Mouse (Mus musculus) thymus, adult 18-20 months (tissue): Measurements from ENCODE around the gene Gm35549.
"Not testable (repeated sequence)": the region's sequence is repeated elsewhere in the genome, so short reads cannot be mapped to it uniquely, and the experiment has no call there.

Experiments
- DNase-seq, 2 experiments: peaks; one replicate each; pipeline ENCODE4 v3.0.0; 2022; ENCODE audit warnings: mixed read lengths in 2 of 2

Gm35549 gene

GRCm38 (mm10) chr9:122843760-122844159 lies at the start of gene Gm35549:
Gene Gm35549 (minus strand): TSS chr9:122844035.
- DNase-seq: no peak

GRCm38 (mm10) chr9:122886372-122887179 lies 42.7 kb upstream of the Gm35549 start:
- DNase-seq: peak; percentile 38 to 55

DNA sequence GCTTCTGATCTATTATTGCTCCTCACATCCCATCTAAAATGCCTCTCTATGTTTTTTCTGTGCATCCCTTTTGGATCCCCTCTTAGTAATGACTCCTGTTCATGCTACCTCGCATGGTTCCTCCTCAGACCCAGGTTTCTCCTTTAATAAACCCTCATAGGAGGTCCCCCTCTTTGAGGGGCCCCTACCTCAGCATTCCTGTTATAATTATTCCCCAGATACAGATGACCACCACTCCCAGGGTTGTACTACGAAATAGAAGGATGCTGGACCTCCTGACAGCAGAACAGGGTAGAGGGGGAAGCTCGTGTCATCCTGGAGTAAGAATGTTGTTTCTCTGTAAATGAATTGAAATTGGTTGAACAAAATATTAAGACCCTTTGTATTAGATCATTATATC lies 41.5 kb upstream of the Gm35549 start, which contains the start of gene Zkscan7:
TSS of gene Zkscan7 (plus strand) at position 301 of the 400 bp plus-strand sequence.
- no peak for DNase-seq

- no peak for DNase-seq
Observed at GRCm38 (mm10) chr9:122875145-122875544, 31.3 kb upstream of the Gm35549 start.

DNA sequence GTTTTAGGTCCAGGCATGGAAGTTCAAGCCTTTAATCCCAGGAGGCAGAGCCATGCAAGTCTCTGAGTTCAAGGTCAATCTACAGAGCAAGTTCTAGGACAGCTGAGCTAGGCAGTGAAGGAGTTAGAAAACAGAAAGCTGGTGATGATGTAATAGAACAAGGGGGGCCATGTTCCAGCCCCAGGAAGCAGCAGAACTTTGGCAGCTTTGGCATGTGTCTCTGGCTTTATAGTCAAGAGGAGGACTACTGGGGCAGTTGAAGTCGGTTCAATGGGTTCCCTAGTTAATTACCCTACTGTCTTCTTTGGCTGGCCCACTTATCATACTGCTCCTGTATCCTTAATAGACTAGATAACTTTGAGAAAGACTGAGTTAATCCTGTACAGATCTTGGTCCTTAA lies 30.8 kb upstream of the Gm35549 start:
- DNase-seq: no peak

DNA sequence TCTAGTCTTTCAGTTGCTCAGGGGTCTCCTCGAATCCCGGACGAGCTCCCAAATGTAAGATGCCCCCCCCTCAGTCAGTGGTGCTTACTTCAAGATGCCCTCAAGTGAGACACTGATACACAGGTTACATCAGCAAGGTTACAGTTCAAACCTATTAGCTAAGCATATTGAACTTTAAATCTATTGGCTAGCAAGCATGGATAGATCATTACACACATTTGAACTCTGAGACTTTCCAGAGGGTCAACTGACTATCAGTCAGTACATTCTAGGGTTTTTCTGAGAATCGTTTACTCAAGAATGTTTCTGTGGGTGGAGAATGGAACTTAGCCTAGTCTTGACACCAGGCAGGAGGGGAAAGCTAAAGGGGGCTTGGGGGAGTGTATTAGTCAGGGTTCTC lies 28.8 kb upstream of the Gm35549 start:
- no peak for DNase-seq

- no peak for DNase-seq
Observed at GRCm38 (mm10) chr9:122866192-122866591, 22.4 kb upstream of the Gm35549 start.

DNA sequence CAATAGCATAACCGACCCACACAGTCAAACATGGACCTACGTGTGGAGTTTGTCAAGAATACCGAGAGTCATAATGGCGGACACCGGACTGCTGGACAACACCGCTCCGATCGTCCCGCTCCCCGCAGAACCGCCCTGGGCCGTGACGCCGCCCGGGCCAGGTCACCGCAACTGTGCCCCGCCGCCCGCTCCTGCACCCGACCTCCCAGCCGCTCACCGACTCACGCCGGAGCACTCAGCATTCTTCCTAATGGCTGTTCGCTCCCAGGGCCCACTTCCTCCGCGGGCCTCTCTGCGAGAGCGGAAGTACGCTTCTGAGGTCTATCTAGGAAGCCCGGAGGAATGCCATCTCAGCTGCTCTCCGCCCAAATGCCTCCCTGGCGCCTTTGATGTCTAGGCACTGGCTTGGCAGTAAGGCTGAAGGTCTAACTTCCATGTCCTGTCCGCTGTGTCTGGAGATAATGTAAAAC lies 21.9 kb upstream of the Gm35549 start, which contains the start of gene Zfp445:
TSS of gene Zfp445 (minus strand) at position 310 of the 470 bp plus-strand sequence.
- peak; percentile 72 to 79 for DNase-seq

DNA sequence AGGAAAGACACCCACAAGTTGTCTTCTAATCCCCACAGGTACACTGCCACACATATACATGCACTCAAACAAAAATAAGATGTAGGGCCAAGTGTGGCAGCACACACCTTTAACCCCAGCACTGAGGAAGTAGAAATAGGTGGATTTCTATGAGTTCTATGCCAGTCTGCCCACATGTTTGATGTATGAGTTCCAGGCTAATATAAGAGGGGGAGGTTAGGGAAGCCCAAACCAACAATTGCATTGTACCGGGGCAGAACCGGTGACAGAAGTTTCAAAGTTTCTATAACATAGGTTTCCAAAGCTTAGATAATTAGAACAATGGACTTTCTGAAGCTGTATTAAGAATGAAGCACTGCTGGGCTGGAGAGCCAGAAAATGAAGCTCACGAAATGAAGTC lies 21.0 kb upstream of the Gm35549 start:
- DNase-seq: no peak

- no peak for DNase-seq
Observed at GRCm38 (mm10) chr9:122863731-122864130, 19.9 kb upstream of the Gm35549 start.

DNA sequence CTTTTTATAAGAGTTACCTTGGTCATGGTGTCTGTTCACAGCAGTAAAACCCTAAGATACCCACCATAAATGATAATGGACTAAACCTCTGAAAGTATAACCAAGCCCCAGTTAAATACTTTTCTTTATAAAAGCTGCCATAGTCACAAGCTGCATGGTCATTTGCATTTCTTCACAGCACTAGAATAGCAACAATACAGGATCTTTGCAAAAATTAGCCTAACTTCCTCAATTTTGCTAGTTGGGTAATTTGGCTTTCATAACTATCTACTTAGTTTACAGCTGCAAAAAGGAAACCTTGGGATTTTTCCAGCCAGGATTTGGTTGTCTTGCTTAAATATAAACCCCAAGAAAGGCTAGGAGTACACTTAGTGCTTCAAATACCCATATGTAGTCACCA lies 16.9 kb upstream of the Gm35549 start:
- no peak for DNase-seq

GRCm38 (mm10) chr9:122856716-122857115 lies 12.9 kb upstream of the Gm35549 start:
- no peak for DNase-seq

- DNase-seq: no peak
Observed at GRCm38 (mm10) chr9:122855617-122856016, 11.8 kb upstream of the Gm35549 start.

DNA sequence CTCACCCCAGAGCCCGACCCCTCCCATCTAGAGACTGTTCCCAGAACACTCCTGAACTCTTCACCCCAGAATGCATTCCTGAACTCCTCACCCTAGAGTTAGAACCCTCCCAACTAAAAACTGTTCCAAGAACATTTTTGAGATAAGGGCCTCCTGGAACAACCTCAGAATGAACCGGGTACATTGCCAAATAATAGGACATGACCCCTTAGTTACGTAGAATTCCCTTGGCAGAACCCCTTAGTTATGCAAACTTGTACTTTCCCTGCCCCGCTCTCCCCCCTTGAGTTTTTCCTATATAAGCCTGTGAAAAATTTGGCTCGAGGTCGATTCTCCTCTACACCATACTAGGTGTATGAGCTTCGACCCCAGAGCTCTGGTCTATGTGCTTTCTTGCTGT lies 11.3 kb upstream of the Gm35549 start:
- not testable (repeated sequence) for DNase-seq

DNA sequence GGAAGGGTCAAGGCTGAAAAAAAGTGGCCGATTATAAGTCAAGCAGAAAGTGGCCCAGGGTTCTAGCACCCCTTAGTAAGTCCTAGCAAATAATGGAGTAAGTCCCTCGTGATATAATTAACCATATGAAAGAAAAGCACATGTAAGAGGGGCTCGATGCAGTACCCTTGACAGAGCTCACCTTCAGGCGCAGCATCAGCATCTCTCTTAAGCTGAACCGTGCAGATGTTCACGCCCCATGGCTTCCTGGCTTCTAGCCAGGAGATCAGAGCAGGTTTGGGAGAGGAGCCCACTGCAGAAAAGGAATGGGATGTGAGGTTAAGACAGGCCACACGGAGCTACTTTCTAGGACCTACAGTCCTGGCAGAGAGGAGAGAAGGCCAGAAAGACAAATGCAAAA lies 10.7 kb upstream of the Gm35549 start:
- no peak for DNase-seq

DNA sequence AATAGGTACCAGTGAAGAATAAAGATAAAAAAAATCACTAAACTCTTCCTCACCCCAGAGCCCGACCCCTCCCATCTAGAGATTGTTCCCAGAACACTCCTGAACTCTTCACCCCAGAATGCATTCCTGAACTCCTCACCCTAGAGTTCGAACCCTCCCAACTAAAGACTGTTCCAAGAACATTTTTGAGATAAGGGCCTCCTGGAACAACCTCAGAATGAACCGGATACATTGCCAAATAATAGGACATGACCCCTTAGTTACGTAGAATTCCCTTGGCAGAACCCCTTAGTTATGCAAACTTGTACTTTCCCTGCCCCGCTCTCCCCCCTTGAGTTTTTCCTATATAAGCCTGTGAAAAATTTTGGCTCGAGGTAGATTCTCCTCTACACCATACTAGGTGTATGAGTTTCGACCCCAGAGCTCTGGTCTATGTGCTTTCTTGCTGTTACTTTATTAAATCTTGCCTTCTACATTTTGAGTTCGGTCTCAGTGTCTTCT lies 4.0 kb upstream of the Gm35549 start:
- DNase-seq: not testable (repeated sequence)

- DNase-seq: no peak
Observed at GRCm38 (mm10) chr9:122846156-122846555, 2.3 kb upstream of the Gm35549 start.

DNA sequence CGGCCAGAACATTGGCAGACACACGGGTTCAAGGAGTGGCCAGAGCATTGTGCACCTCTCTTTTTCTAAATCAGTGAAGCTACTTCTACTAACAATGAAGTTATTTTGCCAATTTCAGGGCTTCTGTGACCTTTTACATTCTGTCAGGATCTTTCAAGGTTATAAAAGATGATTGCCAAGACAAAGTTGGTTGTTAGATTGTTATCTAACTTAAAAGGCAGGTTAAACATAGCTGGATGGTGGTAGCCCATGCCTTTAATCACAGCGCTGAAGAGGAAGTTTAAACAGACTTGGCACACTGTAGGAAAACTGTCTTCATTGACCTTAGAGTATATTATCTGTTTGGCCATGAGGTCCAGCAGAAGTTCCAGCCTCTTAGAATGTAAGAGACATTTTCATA lies 1.8 kb upstream of the Gm35549 start:
- no peak for DNase-seq

DNA sequence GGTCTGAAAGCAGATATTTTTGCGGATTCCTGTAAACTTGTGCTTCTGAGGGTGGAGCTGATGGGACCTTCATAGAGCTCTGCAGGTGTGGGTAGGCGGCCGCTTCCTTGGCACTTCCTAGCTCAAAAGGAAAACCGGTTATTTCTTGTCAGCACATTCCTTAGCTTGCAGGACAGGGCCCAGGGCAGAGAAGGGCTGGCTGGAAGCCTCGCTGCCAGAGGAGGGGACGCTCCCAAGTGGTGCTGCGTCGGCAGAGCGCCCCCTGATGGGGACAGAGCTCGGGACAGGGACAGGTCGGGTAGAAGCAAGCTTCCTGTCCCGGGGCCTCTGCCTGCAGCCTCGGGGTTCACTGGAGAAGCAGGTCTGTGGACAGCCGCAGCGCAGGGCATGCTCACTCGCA lies 6.2 kb downstream of the Gm35549 start:
- DNase-seq: no peak

- DNase-seq: no peak
Observed at GRCm38 (mm10) chr9:122837216-122837615, 6.6 kb downstream of the Gm35549 start.

- DNase-seq: no peak
Observed at GRCm38 (mm10) chr9:122836790-122837189, 7.0 kb downstream of the Gm35549 start.

GRCm38 (mm10) chr9:122836126-122836525 lies 7.7 kb downstream of the Gm35549 start:
- DNase-seq: no peak

DNA sequence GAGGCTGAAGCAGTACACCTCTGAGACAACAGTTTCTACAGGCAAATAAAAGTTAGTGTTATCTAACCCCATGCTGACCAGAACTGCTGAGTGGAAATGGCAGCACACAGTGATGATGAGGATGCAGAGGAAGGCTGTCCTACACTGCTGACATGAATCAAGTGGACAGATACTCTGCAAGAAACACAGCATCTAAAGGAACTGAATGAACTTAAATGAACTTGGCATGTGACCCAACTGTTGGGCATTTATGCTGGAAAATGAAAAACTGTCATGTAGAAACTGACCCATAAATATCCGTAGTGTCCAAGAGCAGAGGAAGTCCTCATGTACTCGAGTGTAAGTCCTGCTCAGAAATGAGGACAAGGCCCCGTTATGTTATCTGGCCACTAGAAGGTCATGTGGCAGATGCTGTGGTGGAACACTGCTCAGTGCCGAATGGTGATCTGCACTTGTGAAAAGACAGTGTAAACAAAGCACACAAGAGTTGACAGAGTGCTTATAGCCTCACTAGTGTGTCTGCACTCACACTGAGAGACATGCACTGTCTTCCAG lies 13.9 kb downstream of the Gm35549 start:
- no peak for DNase-seq

DNA sequence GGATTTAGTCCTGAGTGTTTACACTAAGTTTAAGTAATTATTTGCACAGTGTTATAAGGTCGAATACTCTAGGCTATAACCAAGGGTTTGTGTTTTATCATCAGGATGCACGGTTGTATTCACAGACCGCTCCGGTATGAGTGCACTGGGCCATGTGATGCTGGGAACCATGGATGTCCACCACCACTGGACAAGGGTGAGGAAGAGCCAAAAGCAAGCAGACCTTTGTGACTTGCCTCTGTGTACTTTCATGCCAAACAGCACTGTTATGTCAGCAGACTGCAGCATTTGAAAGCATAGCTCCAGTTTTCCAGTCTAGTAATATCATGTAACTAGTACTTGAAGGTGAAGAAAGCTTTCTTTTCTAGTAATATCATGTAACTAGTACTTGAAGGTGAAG lies 17.1 kb downstream of the Gm35549 start:
- DNase-seq: no peak
